Mouse (Mus musculus) ovary, postnatal 10 days (tissue): Measurements from ENCODE around the gene Tdp2.
"Not testable (repeated sequence)": the region's sequence is repeated elsewhere in the genome, so short reads cannot be mapped to it uniquely, and the experiment has no call there.

Experiments used
- DNase-seq: peaks from one replicate; pipeline ENCODE4 v3.0.0; 2022; ENCODE audit warnings: low spot score

Tdp2 gene

DNA sequence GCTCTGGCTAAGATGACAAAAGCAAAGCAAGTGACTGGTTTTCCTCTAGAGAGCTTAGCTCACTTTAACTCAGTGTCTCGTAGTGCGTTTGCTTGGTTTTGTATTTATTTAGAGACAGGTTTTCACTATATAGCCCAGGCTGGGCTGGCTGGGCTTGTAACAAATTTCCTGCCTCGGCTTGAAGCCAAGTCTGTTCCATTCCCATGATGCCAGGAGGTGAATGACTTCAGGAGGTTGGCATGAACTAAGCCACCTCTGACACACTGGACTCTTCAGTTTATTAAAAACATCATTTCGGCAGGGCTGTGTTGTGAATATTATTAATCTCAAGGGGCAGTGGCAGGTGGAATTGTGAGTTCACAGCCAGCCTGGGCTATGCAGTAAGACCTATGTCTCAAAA lies 5.9 kb upstream of the Tdp2 start:
- no peak for DNase-seq

DNA sequence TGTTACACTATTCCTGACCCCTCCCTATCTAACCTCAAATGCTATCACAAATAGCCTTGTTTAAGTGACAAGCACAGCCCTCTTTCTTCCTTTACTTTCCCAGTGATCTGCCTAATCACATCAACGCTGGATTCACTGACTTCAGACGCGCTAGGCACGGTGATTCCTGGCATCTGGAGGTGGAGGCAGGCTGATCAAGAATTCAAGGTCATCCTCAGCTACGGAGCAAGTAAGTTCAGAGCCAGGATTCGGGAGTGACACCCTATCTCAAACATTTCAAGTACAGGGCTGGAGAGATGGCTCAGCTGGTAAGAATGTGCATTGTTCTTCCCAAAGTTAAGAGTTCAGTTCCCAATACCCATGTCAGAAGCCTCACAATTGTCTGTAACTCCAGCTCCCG lies 5.4 kb upstream of the Tdp2 start:
- DNase-seq = no peak

DNA sequence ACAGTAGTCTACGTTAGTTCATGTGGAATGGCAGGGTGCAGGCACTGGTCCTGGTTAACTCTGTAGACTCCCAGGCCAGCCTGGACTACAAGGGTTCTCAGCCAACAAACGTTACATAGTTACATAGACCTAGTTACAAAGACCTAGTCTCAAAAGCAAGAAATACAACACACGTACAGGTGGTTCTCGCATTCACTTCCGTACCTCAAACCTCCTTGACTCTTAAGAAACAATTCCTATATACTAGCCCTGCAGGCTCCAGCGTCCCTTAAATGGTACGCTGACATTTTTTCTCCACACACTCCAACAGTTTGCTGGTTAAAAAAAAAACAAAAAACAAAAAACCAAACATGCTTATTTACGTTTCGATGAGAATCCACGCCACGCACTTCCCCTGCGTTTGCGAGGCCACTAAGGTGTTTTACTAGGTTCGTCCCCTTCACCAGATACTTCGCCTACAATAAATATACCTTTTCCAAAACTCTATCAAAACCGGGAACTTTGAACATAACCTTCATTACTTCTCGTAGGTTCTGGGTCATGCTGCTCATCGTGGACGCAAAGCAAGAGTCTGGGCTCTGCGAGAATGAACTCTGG lies 625 bp upstream of the Tdp2 start:
- no peak for DNase-seq

DNA sequence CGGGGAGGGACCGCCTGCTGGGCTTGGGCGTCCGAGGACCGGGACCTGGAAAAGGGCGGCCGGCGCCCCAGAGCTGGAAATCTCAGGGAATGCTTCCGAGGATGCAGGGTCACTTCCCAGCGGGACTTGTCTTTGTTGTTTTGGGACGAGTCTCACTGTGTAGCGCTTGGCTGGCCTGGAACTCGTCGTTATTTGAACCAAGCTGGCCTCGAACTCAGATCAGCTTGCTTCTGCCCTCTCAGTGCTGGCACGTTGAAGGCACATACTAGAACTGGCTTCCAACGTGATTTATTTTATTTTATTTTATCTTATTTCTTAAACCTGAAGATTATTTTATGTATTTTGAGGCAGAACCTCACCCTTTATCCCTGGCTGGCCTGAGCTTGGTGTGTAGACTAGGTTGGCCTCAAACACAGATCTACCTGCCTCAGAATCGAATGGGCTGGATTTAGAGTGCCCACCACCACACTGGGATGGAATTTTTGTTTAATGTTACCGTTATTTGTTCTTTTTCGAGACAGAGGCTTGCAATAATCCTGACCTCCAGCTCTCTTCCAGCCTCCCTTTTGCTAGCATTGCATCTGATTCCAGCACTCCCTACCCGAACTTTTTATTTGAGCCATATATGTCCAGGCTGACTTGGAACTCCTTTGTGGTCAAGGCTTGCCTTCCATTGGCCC lies 792 bp downstream of the Tdp2 start:
- no peak for DNase-seq

DNA sequence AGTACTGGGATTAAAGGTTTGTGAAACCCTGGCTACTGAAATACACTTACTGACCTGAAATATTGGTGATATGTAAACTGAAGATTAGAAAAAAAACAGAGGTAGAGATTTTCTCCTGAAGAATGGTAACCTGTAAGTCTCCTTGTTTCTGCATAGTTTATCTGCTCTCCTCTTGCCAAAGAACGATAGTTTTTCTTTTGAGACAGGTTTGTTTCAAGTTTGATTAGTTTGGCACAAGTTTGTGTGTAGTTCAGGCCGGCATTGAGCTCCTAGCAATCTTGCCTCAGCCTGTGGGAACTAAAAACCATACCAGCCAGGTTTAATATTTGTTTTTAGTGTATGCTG lies 1.3 kb downstream of the Tdp2 start:
- no peak for DNase-seq

DNA sequence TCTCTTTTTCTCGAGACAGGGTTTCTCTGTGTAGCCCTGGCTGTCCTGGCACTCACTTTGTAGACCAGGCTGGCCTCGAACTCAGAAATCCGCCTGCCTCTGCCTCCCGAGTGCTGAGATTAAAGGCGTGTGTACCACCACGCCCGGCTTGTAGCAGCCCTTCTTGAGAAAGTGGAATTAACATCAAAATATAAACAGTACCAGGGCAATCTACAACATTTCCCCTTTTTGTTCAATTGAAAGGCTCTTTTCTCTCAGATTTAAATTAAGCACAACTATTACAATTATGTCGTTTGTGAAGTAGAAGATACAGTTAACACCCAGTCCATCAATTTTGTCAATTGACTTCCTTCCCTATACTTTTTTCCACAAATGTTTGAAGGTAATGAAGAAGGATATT lies 6.3 kb downstream of the Tdp2 start:
- not testable (repeated sequence) for DNase-seq

DNA sequence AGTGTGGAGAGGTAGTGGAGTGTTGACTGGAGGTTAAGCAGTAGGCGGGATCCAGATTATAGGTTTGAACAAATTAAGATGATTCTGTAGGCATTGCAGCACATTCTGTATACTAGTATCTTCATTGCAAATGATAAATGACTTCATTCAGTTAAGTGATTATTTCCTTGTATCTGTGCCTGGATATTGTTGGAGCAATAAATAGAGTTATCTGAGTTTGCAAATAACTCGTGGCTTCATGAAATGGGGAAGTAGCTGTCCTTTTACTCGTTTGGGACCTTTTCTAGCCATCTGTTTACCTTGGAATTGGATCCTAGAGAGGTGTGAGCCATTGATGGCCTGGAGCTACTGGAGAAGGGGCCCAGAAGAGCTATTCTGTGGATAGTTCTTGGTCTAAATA lies 8.4 kb downstream of the Tdp2 start:
- no peak for DNase-seq

DNA sequence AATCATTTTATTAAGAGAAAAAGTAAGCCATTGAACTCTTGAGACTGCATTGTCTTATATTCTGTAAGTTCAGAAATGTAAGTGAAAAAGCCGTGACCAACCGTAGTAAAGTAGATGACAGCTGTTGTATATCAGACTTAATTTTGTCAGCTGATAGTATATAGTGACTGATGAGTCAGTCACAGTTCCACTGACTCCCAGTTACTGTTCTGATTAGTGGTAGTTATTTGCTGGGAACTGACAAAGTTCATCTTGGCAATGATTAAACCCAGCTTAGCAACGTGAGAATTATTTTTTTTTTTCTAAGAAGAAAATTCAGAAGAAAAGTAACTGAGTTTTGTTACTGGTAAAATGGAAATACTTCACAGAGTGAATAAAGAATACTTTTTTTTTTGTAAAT lies 10.2 kb downstream of the Tdp2 start:
- no peak for DNase-seq

DNA sequence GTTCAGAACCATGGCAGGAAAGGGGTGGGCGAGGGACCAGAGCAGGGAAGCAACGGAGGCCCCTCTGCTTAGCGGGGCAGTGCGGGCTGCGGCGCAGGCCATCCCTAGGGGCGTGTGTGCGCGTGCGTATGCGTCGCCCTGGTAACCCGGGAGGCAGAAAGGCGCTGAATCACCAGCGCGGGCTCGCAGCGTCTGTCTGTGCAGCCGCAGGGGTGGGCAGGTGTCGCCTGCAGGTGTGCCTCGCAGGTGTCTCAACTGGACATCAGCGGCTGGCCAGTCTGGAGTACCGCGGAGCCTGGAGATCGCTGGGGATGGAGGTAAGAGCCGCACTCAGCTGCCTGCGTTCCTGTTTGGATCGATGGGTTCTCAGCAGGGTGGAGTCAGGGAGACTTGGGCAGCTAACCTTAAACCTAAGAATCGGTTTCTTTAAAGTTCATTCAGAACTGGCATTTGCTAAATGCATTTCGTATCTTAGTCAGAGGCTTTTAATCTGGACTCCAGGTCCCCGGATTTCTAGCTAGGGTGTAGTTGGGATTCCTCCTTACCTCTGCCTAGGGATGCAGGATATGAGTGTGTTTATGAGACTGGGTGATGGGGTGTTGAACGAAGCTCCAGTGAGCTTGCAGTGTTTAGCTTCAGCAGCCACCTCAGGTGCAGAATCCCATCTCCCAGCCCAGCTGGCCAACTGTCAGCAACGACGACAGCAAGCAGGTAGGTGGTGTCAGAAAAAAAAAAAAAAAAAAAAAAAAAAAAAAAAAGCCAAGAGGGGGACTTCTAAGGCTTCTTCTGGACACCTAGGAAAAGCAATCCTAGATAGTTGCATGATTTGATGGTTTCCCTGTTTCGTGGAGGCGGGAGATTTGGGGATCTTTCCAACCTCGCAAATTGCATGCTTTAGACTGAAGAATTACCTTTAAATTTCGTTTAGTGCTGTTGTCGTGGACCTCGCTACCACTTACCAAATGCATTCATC lies 13.8 kb downstream of the Tdp2 start, which contains the start of gene D130043K22Rik:
D130043K22Rik (plus strand) TSS at position 153 of the 973 bp plus-strand sequence.
- DNase-seq = no peak

DNA sequence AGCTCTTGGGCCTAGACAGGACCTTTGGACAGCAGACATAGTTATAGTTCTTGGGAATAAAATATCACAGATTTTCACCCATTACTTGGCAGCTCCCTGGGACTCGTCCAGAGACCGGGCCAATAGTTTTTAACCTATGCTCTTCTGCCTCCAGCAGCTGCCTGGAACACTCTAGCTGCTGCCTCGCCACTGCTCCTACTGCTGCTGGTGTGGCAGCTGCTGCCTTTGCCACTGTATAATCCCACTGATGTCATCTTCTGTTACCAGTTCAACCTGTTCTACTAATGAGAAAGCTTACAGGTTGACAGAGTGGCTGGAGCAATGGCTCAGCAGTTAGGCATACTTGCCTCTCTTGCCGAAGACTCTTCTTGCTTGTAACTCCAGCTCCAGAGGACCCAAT lies 17.8 kb downstream of the Tdp2 start:
- no peak for DNase-seq

DNA sequence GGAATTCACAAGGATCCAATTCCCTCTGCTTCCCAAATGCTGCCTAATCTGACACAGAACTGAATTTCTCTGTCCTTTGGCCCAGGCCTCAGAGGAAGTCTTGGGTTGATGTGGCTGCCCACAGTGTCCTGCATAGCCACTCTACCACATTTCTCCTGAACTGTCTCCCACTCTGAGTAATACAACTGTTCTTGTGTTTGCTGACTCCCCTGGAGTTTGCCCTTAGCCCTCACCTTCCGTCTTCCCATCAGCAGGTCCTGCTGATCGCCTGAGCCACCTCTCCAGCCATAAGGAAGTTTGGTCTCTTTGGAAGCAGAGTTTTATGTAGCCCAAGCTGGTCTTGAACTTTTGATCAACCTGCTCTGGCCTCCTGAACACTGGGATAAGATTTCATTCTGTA lies 20.5 kb downstream of the Tdp2 start:
- DNase-seq = no peak

DNA sequence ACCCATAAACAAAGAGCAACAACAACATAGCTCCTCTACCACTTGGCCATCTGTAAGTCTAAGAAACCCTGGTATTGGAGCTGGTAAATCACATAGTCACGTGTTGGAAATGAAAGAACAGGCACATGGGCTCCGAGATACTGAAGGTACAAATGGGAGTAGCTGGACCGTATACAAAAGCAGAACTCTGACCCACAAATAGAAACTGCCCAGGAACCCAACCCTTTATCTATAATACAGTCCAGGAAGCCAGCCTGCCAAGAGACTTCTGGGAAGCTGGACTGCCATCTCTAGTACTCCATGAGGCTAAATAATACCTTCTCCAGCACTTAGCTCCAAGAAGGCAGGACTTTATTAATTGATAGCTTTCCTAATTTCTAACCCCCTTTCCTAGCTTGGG lies 21.1 kb downstream of the Tdp2 start:
- DNase-seq = no peak

DNA sequence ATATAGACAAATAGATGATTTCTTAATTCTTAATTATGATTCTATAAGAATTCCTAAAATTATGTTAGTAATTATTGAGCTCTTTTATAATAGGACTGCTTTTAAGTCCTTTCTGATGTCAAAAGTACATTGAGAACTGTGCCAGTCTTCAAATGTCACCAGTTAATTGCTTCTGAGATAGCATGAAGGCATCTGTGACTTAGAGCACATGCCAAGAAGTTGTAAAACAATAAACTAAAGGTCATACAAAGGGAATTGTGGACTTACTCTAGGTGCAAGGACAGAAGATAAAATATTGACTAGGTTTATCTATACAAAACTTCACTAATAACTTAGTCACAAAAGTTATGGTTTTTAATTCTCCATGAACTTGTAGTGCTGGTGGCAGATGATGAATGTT lies 27.6 kb downstream of the Tdp2 start:
- no peak for DNase-seq

DNA sequence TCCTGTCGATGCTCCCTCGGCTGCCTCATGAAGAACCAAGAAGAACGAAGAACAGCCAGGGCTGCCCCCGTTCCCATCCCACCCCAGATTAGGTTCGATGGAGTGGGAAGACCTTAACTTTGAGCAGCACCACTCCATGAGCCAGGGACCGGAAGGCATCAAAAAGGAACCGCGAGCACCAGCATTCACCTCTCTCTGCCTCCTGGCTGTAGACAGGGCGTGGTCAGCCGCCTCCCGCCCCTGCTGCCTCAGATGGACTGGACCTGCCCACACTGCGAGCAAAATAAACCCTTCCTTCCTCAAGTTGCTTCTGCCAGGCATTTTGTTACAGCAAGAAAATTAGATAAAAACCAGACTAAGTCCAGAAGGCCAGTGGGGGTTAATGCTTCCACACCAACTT lies 29.6 kb downstream of the Tdp2 start:
- DNase-seq = no peak

DNA sequence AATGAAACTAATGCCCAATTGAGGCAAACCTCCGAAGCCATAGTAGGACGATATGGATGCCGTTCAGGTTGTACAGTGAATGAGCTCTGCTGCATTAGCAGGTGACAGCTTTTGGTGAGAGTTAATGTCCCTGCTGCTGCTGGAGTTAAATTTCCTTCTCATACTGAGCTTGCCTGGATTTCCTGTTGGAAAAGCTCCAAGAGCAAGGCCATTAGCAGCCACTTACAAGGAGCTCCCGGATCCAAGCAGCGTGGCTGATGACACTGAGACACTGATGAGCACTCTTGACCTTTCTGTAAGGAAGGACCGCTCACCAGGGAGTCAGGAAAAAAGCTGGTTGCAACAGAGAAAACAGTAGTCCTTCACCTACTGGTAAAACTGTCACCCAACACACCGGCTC lies 30.5 kb downstream of the Tdp2 start:
- no peak for DNase-seq

DNA sequence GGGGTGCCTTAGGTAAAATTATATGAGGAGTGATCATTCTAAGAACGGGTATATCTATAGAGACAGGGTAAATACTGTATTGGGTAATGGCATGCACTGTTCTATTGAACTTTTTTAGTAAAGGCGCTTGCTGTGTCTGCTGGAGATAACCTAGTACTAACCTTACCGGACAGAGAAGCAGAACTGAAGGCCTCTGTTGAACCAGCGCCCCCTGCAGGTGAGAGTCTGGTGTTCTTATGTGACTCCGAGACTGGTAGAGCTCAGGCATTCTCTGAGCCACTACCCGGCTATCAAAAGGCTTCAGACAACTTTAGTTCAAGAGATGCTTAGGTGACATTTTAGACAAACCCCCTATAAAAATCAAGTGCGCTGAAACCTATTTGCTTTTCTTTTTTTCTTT lies 31.0 kb downstream of the Tdp2 start:
- no peak for DNase-seq

DNA sequence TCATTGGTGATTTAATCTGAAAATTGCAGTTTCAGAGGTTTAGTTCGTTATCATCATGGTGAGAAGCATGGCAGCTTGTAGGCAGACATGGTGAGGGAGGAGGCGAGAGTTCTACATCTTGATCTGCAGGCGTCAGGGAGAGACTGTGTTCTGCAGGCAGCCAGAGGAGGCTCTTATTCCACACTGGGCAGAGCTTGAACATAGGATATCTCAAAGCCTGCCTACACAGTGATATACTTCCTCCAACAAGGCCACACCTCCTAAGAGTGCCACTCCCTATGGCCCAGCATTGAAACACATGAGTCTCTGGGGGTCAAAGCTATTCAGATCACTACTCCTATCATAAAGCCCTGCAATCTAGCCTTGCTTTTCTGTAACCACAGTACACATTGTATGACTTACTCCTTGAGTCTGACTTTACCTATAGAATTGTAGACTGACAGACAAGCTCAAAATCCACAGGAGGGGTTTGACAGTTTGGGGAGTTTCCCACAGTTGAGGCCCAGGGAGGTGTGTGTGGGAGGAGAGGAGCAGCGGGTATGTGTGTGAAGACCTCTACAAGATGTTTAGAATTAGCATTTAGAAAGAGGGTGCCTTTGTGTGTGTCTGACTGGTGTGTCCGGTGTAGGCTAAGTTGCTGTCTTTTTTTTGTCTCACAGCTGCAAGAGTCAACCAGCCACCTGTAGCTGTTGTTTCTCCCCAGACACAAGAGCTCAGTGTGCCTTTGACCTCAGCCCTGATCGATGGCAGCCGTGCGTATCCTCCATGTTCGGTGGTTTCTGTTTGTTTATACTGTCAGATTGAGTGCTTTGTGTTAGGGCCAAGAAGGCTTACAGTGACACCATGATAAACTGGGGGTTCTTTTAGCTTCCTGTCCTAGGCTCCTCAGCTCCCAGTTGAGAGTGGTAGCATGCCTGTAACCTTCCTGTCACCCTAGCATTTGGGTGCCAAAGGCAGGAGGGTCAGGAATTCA lies 35.2 kb downstream of the Tdp2 start:
- no peak for DNase-seq

DNA sequence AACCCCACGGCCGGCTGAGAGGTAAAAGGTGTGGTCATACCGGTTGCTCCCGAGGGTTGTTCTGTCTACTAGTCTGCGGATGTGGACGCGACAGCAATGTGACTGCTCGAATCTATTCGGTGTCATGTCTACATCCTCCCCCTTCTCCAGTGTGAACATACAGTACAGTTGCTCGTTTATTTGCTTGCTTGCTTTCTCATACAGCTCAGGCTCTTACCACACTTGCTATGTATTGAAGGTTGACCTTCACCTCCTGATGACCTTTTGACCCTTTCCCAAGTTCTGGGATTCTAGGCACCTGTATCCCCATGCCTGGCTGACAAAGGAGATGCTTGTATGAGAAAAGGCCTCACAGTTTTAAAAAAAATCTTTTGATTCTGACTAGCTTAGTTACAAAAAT lies 36.3 kb downstream of the Tdp2 start:
- no peak for DNase-seq

DNA sequence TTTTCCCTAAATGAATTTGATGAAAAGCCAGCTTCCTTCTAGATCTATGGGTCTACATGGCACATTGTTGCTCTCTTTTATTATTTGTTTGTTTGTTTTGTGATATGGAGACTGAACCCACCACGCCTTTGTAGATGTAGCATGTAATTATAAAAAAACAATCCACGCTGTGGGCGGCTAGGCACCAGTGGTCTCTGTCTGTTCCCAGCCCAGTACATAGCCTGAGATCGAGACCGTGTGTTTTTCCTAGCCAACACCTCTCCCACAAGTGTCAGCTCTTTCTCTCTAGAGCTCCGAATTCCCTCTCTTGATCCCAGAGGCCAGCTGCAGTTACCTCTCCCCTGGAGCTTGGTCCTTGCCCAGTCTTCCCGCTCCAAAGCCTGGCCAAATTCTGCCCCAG lies 36.8 kb downstream of the Tdp2 start:
- no peak for DNase-seq

DNA sequence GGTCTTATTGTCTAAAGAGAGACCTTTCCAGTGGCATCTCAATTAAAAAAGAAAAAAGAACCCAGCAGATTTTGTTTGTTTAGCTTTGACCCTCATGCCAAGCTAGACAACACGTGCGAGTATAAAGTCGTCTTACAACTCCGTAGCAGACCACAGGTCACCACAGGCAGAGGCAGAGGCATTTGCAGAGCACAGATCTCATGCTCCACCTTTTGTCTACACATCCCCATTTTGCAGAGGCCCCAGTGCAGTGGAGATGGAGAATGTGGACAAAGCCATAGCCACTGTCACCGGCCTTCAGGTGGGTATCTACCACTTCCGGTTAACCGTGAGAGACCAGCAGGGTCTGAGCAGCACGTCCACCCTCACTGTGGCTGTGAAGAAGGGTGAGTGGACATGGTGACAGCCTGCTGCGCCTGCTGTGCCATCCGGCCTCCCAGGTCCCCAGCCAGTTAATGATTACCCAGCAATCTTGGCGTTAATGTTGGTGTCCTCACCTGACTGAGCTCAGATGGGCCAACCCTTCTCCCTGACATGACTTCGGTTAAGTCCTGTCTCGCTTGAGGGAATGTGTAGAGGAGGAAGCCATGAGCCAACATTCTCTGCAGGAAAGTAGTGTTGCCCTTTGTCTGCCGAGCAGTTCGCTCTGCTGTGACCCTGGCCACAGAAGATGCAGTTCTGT lies 48.0 kb downstream of the Tdp2 start:
- no peak for DNase-seq

DNA sequence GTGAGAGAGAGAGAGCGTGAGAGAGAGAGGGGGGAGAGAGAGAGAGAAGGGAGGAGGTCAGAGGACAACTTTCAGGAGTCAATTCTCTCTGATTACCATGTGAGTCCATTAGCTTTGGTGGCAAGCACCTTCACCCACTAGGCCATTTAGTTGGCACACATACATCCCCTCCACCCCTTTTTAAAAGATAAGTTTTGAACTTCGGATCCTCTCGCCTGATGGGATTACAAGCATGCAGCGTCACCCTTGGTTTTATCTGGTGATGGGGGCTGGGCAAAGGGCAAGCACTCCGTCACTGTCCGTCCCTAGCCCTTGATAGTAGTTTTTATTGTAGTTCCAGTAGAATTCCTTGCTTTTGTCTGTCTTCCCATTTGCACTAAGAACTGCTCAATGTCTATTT lies 48.7 kb downstream of the Tdp2 start:
- DNase-seq = no peak
